22 mouse cellular contexts compared by ENCODE assay signal in the genomic region with DNA sequence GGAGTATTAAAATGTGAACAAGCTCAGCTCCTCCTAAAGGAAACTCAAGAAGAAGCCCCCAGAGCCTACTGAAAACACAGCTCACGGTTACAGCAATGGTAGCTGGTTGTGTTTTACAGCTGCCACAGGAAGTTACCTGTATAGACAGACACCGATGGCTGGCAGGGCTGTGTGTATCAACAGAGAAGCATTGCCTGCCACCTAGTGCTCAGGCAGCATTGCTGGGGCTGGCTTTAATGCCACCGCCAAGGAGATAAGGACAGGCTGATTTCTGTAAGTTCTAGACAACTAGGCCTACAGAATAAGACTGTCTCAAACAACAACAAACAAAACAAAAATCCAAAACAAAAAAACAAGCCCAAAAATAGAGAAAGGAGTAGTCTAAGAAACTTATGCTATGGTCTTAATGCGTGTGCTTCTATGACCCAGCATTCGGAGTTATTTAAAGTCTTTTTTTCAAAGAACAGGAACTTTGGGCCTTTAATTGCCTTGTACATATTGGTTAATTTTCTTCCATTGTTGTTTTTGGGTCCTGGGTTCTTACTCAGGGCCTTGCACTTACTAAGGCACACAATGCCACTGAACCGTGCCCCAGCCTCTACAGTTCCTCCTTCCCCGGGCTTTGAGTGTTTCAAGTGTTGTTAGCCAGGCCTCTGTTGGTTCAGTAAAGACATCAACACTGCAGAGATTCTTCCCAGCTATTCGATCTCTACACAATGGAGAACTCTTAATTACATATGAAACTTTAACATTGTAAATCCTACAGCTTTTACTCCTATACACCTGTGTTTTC. TPM values are rescaled to one million over a fixed set of nuclear protein-coding genes. Genes with fewer than 3 reads are reported as not detected.
DNase-seq lines count a peak whose midpoint lies in the region; ATAC-seq and TF ChIP-seq lines count a peak whose summit lies in the region.
"Had no signal": no experiment of that assay in that cellular context is flagged by ENCODE, and none has a peak within 500 bp of the region (broad histone marks: within the 10 kb centered on the region; RNA-seq: fewer than 3 reads in every experiment).

No protein-coding gene starts in this region.

- no peak for TF ChIP-seq EP300 in lung, postnatal 0 days (IDR thresholded peaks at IDR 0.05)
- TF ChIP-seq EP300 in MEL (IDR thresholded peaks at IDR 0.05; ENCODE audit: low read depth in 1 of 2, low read length in 2 of 2), result no peak
- no peak for TF ChIP-seq EP300 in stomach, postnatal 0 days (optimal IDR thresholded peaks at IDR 0.05)

- no peaks in the 10 kb centered on the region for H3K79me2 ChIP-seq in MEL (ENCODE audit: control insufficient read depth, insufficient read depth, low read length, poor library complexity)

- no peak for TF ChIP-seq POLR2A in MEL (IDR thresholded peaks at IDR 0.05; ENCODE audit: control insufficient read depth in 1 of 2, insufficient read depth in 1 of 2, low read depth in 1 of 2, low read length in 2 of 2, poor library complexity in 1 of 2)

- H3K4me2 ChIP-seq in kidney, postnatal 0 days (ENCODE audit: low read length), result no peak overlapping the region
- no peak overlapping the region for H3K4me2 ChIP-seq in kidney, embryonic 15.5 days
- H3K4me2 ChIP-seq in lung, postnatal 0 days (replicated peaks; ENCODE audit: low read depth, low read length), result no peak overlapping the region
- no peak overlapping the region for H3K4me2 ChIP-seq in stomach, postnatal 0 days (replicated peaks; ENCODE audit: low read depth)
- H3K4me2 ChIP-seq: heart, embryonic 12.5 days; hindbrain, embryonic 14.5 days; midbrain, embryonic 13.5 days; neural tube, embryonic 15.5 days had no signal

- H3K4me3 ChIP-seq in kidney, postnatal 0 days (replicated peaks; ENCODE audit: low read depth, low read length), result no peak overlapping the region
- no peak overlapping the region for H3K4me3 ChIP-seq in kidney, embryonic 15.5 days (replicated peaks)
- no peak overlapping the region for H3K4me3 ChIP-seq in lung, postnatal 0 days (ENCODE audit: low read depth, low read length)
- no peak overlapping the region for H3K4me3 ChIP-seq in MEL (ENCODE audit: control insufficient read depth in 1 of 2, insufficient read depth in 1 of 2, low read depth in 2 of 2, low read length in 2 of 2)
- H3K4me3 ChIP-seq in stomach, postnatal 0 days (ENCODE audit: low read depth, low read length), result no peak overlapping the region
- H3K4me3 ChIP-seq: forebrain, embryonic 10.5 days; heart, embryonic 12.5 days; midbrain, embryonic 13.5 days; myocyte; neural tube, embryonic 15.5 days had no signal

- H3K9me3 ChIP-seq in kidney, postnatal 0 days (replicated peaks; ENCODE audit: low read length), result no peaks in the 10 kb centered on the region
- H3K9me3 ChIP-seq in kidney, embryonic 15.5 days (replicated peaks), result no peaks in the 10 kb centered on the region
- H3K9me3 ChIP-seq in lung, postnatal 0 days (ENCODE audit: low read length), result no peaks in the 10 kb centered on the region
- no peaks in the 10 kb centered on the region for H3K9me3 ChIP-seq in MEL (replicated peaks; ENCODE audit: insufficient read depth, low read length)
- H3K9me3 ChIP-seq in stomach, postnatal 0 days (ENCODE audit: control insufficient read depth, low read length), result no peaks in the 10 kb centered on the region
- H3K9me3 ChIP-seq: forebrain, embryonic 10.5 days; G1E; heart, embryonic 12.5 days; midbrain, embryonic 13.5 days; neural tube, embryonic 15.5 days had no signal

- WGBS in kidney, postnatal 0 days, result 84% methylated on average over 8 of the region's 8 CpGs
- 81% methylated on average over 8 of the region's 8 CpGs for WGBS in kidney, embryonic 15.5 days
- 74% methylated on average over 8 of the region's 8 CpGs for WGBS in lung, postnatal 0 days
- 83% methylated on average over 8 of the region's 8 CpGs for WGBS in stomach, postnatal 0 days

- no peak for ATAC-seq in kidney, postnatal 0 days (replicated peaks; ENCODE audit: low FRiP score, low read depth)
- ATAC-seq in kidney, embryonic 15.5 days (replicated peaks; ENCODE audit: low FRiP score), result no peak
- no peak for ATAC-seq in lung, postnatal 0 days
- ATAC-seq in stomach, postnatal 0 days (ENCODE audit: low FRiP score, low TSS enrichment), result no peak
- ATAC-seq: intestine, embryonic 16.5 days; midbrain, embryonic 13.5 days had no signal

- H3K27ac ChIP-seq in kidney, postnatal 0 days, result no peak overlapping the region
- H3K27ac ChIP-seq in kidney, embryonic 15.5 days, result no peak overlapping the region
- no peak overlapping the region for H3K27ac ChIP-seq in lung, postnatal 0 days (ENCODE audit: low read length)
- H3K27ac ChIP-seq in MEL (ENCODE audit: control insufficient read depth, low read depth, low read length), result no peak overlapping the region
- no peak overlapping the region for H3K27ac ChIP-seq in stomach, postnatal 0 days (replicated peaks)
- H3K27ac ChIP-seq: forebrain, embryonic 10.5 days; hindbrain, embryonic 14.5 days; macrophage; midbrain, embryonic 13.5 days; neural tube, embryonic 15.5 days had no signal

- peak; percentile 5 for TF ChIP-seq RAD21 in MEL (IDR thresholded peaks at IDR 0.05; ENCODE audit: low read depth, low read length)

- DNase-seq in kidney, postnatal 0 days (ENCODE audit: low spot score), result no peak
- DNase-seq in lung, postnatal 0 days (ENCODE audit: low spot score), result no peak
- DNase-seq in lung, postnatal 10 days, result no peak
- DNase-seq in MEL (ENCODE audit: low read depth, low spot score), result no peak
- peak; percentile 22 for DNase-seq in stomach, postnatal 0 days (ENCODE audit: low spot score)
- no peak for DNase-seq in right cerebral cortex, postnatal 14 days
- DNase-seq: adrenal gland, postnatal 25 days; cerebellum, adult 2 months; left cerebral cortex, postnatal 4 days; lung, adult 2 months; right cerebral cortex, postnatal 25 days; thymus, adult 18-20 months had no signal

- no peaks in the 10 kb centered on the region for H3K4me1 ChIP-seq in kidney, postnatal 0 days (replicated peaks; ENCODE audit: insufficient read depth, low read length)
- H3K4me1 ChIP-seq in kidney, embryonic 15.5 days, result no peaks in the 10 kb centered on the region
- no peaks in the 10 kb centered on the region for H3K4me1 ChIP-seq in lung, postnatal 0 days (ENCODE audit: insufficient read depth, low read depth, low read length)
- H3K4me1 ChIP-seq in MEL (ENCODE audit: control insufficient read depth in 1 of 2, insufficient read depth in 2 of 2, low read length in 2 of 2), result no peaks in the 10 kb centered on the region
- H3K4me1 ChIP-seq in stomach, postnatal 0 days (replicated peaks; ENCODE audit: control insufficient read depth, insufficient read depth), result no peaks in the 10 kb centered on the region
- H3K4me1 ChIP-seq: forebrain, embryonic 10.5 days; midbrain, embryonic 13.5 days had no signal

- H3K27me3 ChIP-seq in kidney, postnatal 0 days (ENCODE audit: insufficient read depth, low read length), result no peaks in the 10 kb centered on the region
- no peaks in the 10 kb centered on the region for H3K27me3 ChIP-seq in kidney, embryonic 15.5 days
- no peaks in the 10 kb centered on the region for H3K27me3 ChIP-seq in lung, postnatal 0 days (replicated peaks; ENCODE audit: insufficient read depth, low read length)
- H3K27me3 ChIP-seq in MEL (ENCODE audit: control insufficient read depth in 1 of 2, insufficient read depth in 2 of 2, low read length in 2 of 2), result no peaks in the 10 kb centered on the region
- no peaks in the 10 kb centered on the region for H3K27me3 ChIP-seq in stomach, postnatal 0 days (ENCODE audit: control insufficient read depth, insufficient read depth, low read length)
- H3K27me3 ChIP-seq: heart, embryonic 12.5 days; midbrain, embryonic 13.5 days; neural tube, embryonic 15.5 days had no signal

- no peak overlapping the region for H3K9ac ChIP-seq in kidney, postnatal 0 days (ENCODE audit: low read depth, low read length)
- H3K9ac ChIP-seq in kidney, embryonic 15.5 days, result no peak overlapping the region
- H3K9ac ChIP-seq in lung, postnatal 0 days (replicated peaks; ENCODE audit: low read depth), result no peak overlapping the region
- no peak overlapping the region for H3K9ac ChIP-seq in MEL (ENCODE audit: control insufficient read depth, low read depth, low read length, poor library complexity, severe bottlenecking)
- no peak overlapping the region for H3K9ac ChIP-seq in stomach, postnatal 0 days (ENCODE audit: low read length)
- H3K9ac ChIP-seq: heart, embryonic 12.5 days; hindbrain, embryonic 14.5 days; midbrain, embryonic 13.5 days; neural tube, embryonic 15.5 days had no signal

- peak; percentile 49 for TF ChIP-seq CTCF in kidney, postnatal 0 days (IDR thresholded peaks at IDR 0.05; ENCODE audit: low read depth)
- TF ChIP-seq CTCF in lung, postnatal 0 days (IDR thresholded peaks at IDR 0.05), result peak; percentile 23; the same call in 1 of the 2 replicates
- peak in 1 of 3 experiments; percentile 27; a peak in 2 of 6 replicates for TF ChIP-seq CTCF in MEL (IDR thresholded peaks at IDR 0.05 in 2 of 3, conservative IDR thresholded peaks at IDR 0.05 in 1 of 3; ENCODE audit: control insufficient read depth in 1 of 3, insufficient read depth in 1 of 3, low read depth in 2 of 3, low read length in 3 of 3, poor library complexity in 1 of 3, severe bottlenecking in 1 of 3)
- TF ChIP-seq CTCF in stomach, postnatal 0 days (IDR thresholded peaks at IDR 0.05; ENCODE audit: low read depth), result peak; percentile 45

- no peaks in the 10 kb centered on the region for H3K36me3 ChIP-seq in kidney, postnatal 0 days (ENCODE audit: insufficient read depth, low read length)
- peaks cover 28% of the 10 kb centered on the region for H3K36me3 ChIP-seq in kidney, embryonic 15.5 days
- H3K36me3 ChIP-seq in lung, postnatal 0 days (ENCODE audit: insufficient read depth, low read length), result no peaks in the 10 kb centered on the region
- peaks cover 0 to 1% of the 10 kb centered on the region in 2 experiments; a peak in 2 of 4 replicates for H3K36me3 ChIP-seq in MEL (ENCODE audit: control insufficient read depth in 1 of 2, insufficient read depth in 2 of 2, low read length in 2 of 2)
- no peaks in the 10 kb centered on the region for H3K36me3 ChIP-seq in stomach, postnatal 0 days (ENCODE audit: control insufficient read depth, insufficient read depth, low read length)

RNA-seq across cellular contexts. Expression of a gene that starts 23.5 kb away (rescaled TPM):
- 115 and 119 TPM in 2 replicates for polyA plus RNA-seq in kidney, postnatal 0 days (2015; fragmentation: Nextera tagmentation; extraction: Ambion mirVana)
- 104 and 106 TPM in 2 replicates for polyA plus RNA-seq in kidney, embryonic 15.5 days (2015; fragmentation: Nextera tagmentation; extraction: Ambion mirVana)
- polyA plus RNA-seq in lung, postnatal 0 days (2015; fragmentation: Nextera tagmentation; extraction: Ambion mirVana), result 70.7 and 72.9 TPM in 2 replicates
- total RNA-seq in MEL (2012; rRNA removed), result 85.7 and 111 TPM in 2 replicates
- polyA plus RNA-seq in MEL (2012; ENCODE audit: insufficient read depth in 1 of 2, insufficient read length in 2 of 2, low read depth in 1 of 2, low replicate concordance in 2 of 2, missing spikeins in 1 of 2), result 100 to 1,000 TPM in 1 of 2 experiments, not detected in 1; 123 TPM
- 76.6 and 80.9 TPM in 2 replicates for polyA plus RNA-seq in stomach, postnatal 0 days (2015; fragmentation: Nextera tagmentation; extraction: Ambion mirVana)

RNA-seq across cellular contexts. Expression of a gene that starts 57.1 kb away (rescaled TPM):
- polyA plus RNA-seq in kidney, postnatal 0 days (2015; fragmentation: Nextera tagmentation; extraction: Ambion mirVana), result 13.1 and 13.3 TPM in 2 replicates
- 19.8 and 22.0 TPM in 2 replicates for polyA plus RNA-seq in kidney, embryonic 15.5 days (2015; fragmentation: Nextera tagmentation; extraction: Ambion mirVana)
- polyA plus RNA-seq in lung, postnatal 0 days (2015; fragmentation: Nextera tagmentation; extraction: Ambion mirVana), result 10.8 and 11.5 TPM in 2 replicates
- 29.6 and 34.4 TPM in 2 replicates for total RNA-seq in MEL (2012; rRNA removed)
- polyA plus RNA-seq in MEL (2012; ENCODE audit: insufficient read depth in 1 of 2, insufficient read length in 2 of 2, low read depth in 1 of 2, low replicate concordance in 2 of 2, missing spikeins in 1 of 2), result 10 to 100 TPM; 33.5 to 69.3 TPM
- 14.5 and 17.4 TPM in 2 replicates for polyA plus RNA-seq in stomach, postnatal 0 days (2015; fragmentation: Nextera tagmentation; extraction: Ambion mirVana)
